Mouse (Mus musculus): ENCODE results near the gene Dab1.

- TF ChIP-seq POLR2A (IDR thresholded peaks at IDR 0.05; ENCODE audit: borderline replicate concordance, control insufficient read depth, low read depth, low read length) = no peak
- TF ChIP-seq CTCF (IDR thresholded peaks at IDR 0.05; ENCODE audit: control insufficient read depth, insufficient read depth, low read length) = no peak
Observed at GRCm38 (mm10) chr4:104331896-104332295, 712.7 kb downstream of the Dab1 start.
